In genomic region chr1:62719770-62720169, GRCm38 (mm10) we compare ENCODE assay signal across 22 mouse cellular contexts. TPM values are rescaled to one million over a fixed set of nuclear protein-coding genes. Genes with fewer than 3 reads are reported as not detected.
DNase-seq lines count a peak whose midpoint lies in the region; ATAC-seq and TF ChIP-seq lines count a peak whose summit lies in the region.
"Had no signal": no experiment of that assay in that cellular context is flagged by ENCODE, and none has a peak within 500 bp of the region (broad histone marks: within the 10 kb centered on the region; RNA-seq: fewer than 3 reads in every experiment).

No protein-coding gene starts in this region.

- TF ChIP-seq POLR2A in spleen, adult 2 months (IDR thresholded peaks at IDR 0.05; ENCODE audit: low read depth, low read length): no peak

- WGBS in heart, embryonic 16.5 days: 84% methylated on average over 6 of the region's 6 CpGs
- WGBS in spleen, adult 2 months: 62% methylated on average over 6 of the region's 6 CpGs

- TF ChIP-seq CTCF in spleen, adult 2 months (IDR thresholded peaks at IDR 0.05; ENCODE audit: extremely low read depth, insufficient read depth, insufficient read length, insufficient replicate concordance): no peak

- peaks cover 8% of the 10 kb centered on the region; the same call in 1 of the 2 replicates for H3K4me1 ChIP-seq in heart, embryonic 16.5 days (ENCODE audit: control insufficient read depth, insufficient read depth, low read length)
- peaks cover 17% of the 10 kb centered on the region; the same call in 1 of the 2 replicates for H3K4me1 ChIP-seq in spleen, adult 2 months (ENCODE audit: control insufficient read depth, insufficient read depth, insufficient read length)
- H3K4me1 ChIP-seq in brown adipose tissue, adult 24 weeks (ENCODE audit: control insufficient read depth, insufficient read depth, insufficient read length, low read length): peaks cover 62% of the 10 kb centered on the region

- no peak overlapping the region for H3K9ac ChIP-seq in heart, embryonic 16.5 days (ENCODE audit: low read length)
- H3K9ac ChIP-seq: embryonic facial prominence, embryonic 15.5 days; forebrain, embryonic 13.5 days; heart, embryonic 15.5 days; hindbrain, embryonic 12.5 days; limb, embryonic 12.5 days; liver, embryonic 14.5 days; midbrain, embryonic 15.5 days had no signal

- H3K4me2 ChIP-seq in heart, embryonic 16.5 days (ENCODE audit: low read depth, low read length): no peak overlapping the region
- H3K4me2 ChIP-seq: embryonic facial prominence, embryonic 15.5 days; forebrain, embryonic 13.5 days; heart, embryonic 15.5 days; hindbrain, embryonic 12.5 days; limb, embryonic 12.5 days; midbrain, embryonic 15.5 days had no signal

- 0 out of 2 replicates have a peak, but pooled peaks cover 4% of the 10 kb centered on the region for H3K9me3 ChIP-seq in heart, embryonic 16.5 days (replicated peaks; ENCODE audit: control insufficient read depth, low read length)
- H3K9me3 ChIP-seq: embryonic facial prominence, embryonic 15.5 days; forebrain, embryonic 13.5 days; heart, embryonic 15.5 days; hindbrain, embryonic 12.5 days; limb, embryonic 12.5 days; midbrain, embryonic 15.5 days had no signal

- DNase-seq in heart, postnatal 10 days: no peak
- no peak for DNase-seq in spleen, adult 2 months (ENCODE audit: low read depth in 1 of 2, low spot score in 2 of 2)
- DNase-seq in spleen, adult 18-20 months: no peak
- no peak for DNase-seq in c-Kit-positive CD71-positive TER-119-positive erythroid progenitor cells, embryonic 14.5 days (ENCODE audit: low spot score)
- DNase-seq: adrenal gland, postnatal 14 days; cerebellum, adult 9-10 months; kidney, adult 11 months; retina, postnatal 1 day; right cerebral cortex, postnatal 4 days; thymus, adult 2 months had no signal

- no peak overlapping the region for H3K4me3 ChIP-seq in heart, embryonic 16.5 days (ENCODE audit: low read length)
- H3K4me3 ChIP-seq in spleen, adult 2 months (ENCODE audit: extremely low read depth, insufficient read depth, insufficient read length): no peak overlapping the region
- H3K4me3 ChIP-seq in brown adipose tissue, adult 24 weeks (ENCODE audit: insufficient read depth, low read depth, low read length): peak overlapping the region; percentile 9; the same call in 1 of the 2 replicates
- H3K4me3 ChIP-seq: embryonic facial prominence, embryonic 15.5 days; forebrain, embryonic 13.5 days; heart, embryonic 15.5 days; hindbrain, embryonic 12.5 days; limb, embryonic 12.5 days; megakaryocyte, embryonic 14.5 days; midbrain, embryonic 15.5 days had no signal

- intact Hi-C loops in heart, postnatal 10 days (cut with DNase I): no loop called here

- no peak for ATAC-seq in heart, embryonic 16.5 days (replicated peaks; ENCODE audit: extremely low read depth, insufficient read depth, low FRiP score)
- no peak for ATAC-seq in activated CD4-positive, CD25-positive, alpha-beta regulatory T cell, adult 4 months
- ATAC-seq: forebrain, embryonic 13.5 days; lung, postnatal 0 days; midbrain, embryonic 15.5 days had no signal

- no peaks in the 10 kb centered on the region for H3K36me3 ChIP-seq in heart, embryonic 16.5 days (ENCODE audit: control insufficient read depth, insufficient read depth)
- no peaks in the 10 kb centered on the region for H3K36me3 ChIP-seq in spleen, adult 2 months (ENCODE audit: control insufficient read depth, insufficient read depth, low read length)
- H3K36me3 ChIP-seq: heart, embryonic 15.5 days had no signal

- no peaks in the 10 kb centered on the region for H3K27me3 ChIP-seq in heart, embryonic 16.5 days (ENCODE audit: control insufficient read depth, insufficient read depth, low read length)
- no peaks in the 10 kb centered on the region for H3K27me3 ChIP-seq in spleen, adult 2 months (ENCODE audit: control insufficient read depth, insufficient read depth, low read length)
- H3K27me3 ChIP-seq: embryonic facial prominence, embryonic 15.5 days; heart, embryonic 15.5 days; hindbrain, embryonic 12.5 days; limb, embryonic 12.5 days had no signal

- peak overlapping the region; percentile 20; the same call in 1 of the 2 replicates for H3K27ac ChIP-seq in heart, embryonic 16.5 days (ENCODE audit: low read length)
- H3K27ac ChIP-seq in spleen, adult 2 months (ENCODE audit: insufficient read depth, low read length): peak overlapping the region; percentile 82
- peak overlapping the region; percentile 81 for H3K27ac ChIP-seq in brown adipose tissue, adult 24 weeks (replicated peaks; ENCODE audit: low read depth, low read length)
- H3K27ac ChIP-seq: embryonic facial prominence, embryonic 15.5 days; forebrain, embryonic 13.5 days; hindbrain, embryonic 12.5 days; limb, embryonic 12.5 days; liver, embryonic 14.5 days; midbrain, embryonic 15.5 days had no signal

RNA-seq across cellular contexts. Expression of gene Nrp2, which starts 16.7 kb away (rescaled TPM):
- 6.9 and 8.5 TPM in 2 replicates for polyA plus RNA-seq in heart, embryonic 16.5 days (2015; fragmentation: Nextera tagmentation; extraction: Ambion mirVana)
- total RNA-seq in heart, postnatal 10 days (2021): 10 to 100 TPM; 64.3 to 76.0 TPM
- 6.1 and 6.5 TPM in 2 replicates for polyA plus RNA-seq in spleen, adult 2 months (2012; rRNA removed)
- 40.3 and 43.2 TPM in 2 replicates for polyA plus RNA-seq in brown adipose tissue, adult 24 weeks (2012; ENCODE audit: insufficient read depth, insufficient read length, missing spikeins)
- under 1 TPM in 1 of 2 experiments, not detected in 1; 0.19 TPM for polyA plus RNA-seq in activated CD4-positive, CD25-positive, alpha-beta regulatory T cell, adult 4 months (2017; shearing (Covaris generic))

Comparison
In these comparisons a context has a peak if more than half of its experiments do, and no peak if none do; other contexts are left out.
1. H3K27ac ChIP-seq: peak in every context shown above with its lines; median percentile 82 in spleen, adult 2 months; 81 in brown adipose tissue, adult 24 weeks; 20 in heart, embryonic 16.5 days.